Mouse (Mus musculus) heart, postnatal 0 days (tissue): ENCODE measurements around the gene Dand5. TPM values are rescaled to one million over a fixed set of nuclear protein-coding genes. Genes with fewer than 3 reads are reported as not detected.

Experiments
- ATAC-seq: fragments of 200-750 bp; cut with Nextera tagmentation; 2 replicates; pipeline ENCODE4 v1.8.0; 2017; ENCODE audit warnings: low read depth, moderate number of reproducible peaks, moderate library complexity; ENCODE audit not compliant: insufficient read depth
- DNase-seq: peaks from one replicate; pipeline ENCODE4 v3.0.0-alpha.2; 2016; ENCODE audit warnings: low spot score
- H3K27ac ChIP-seq: fragments of 300-500 bp; sonication (generic); 2 replicates; pipeline ENCODE4 v1.5.1; 2014; ENCODE audit warnings: low read depth, mild to moderate bottlenecking
- H3K27me3 ChIP-seq: fragments of 300-500 bp; sonication (generic); 2 replicates; pipeline ENCODE4 v1.6.1; 2014; ENCODE audit warnings: low read length, mixed read lengths; ENCODE audit not compliant: control insufficient read depth, insufficient read depth
- H3K36me3 ChIP-seq: fragments of 300-500 bp; sonication (generic); replicated peaks from 2 replicates; pipeline ENCODE4 v1.6.1; 2014; ENCODE audit warnings: low read length, mixed read lengths; ENCODE audit not compliant: control insufficient read depth, insufficient read depth
- H3K4me1 ChIP-seq: fragments of 300-500 bp; sonication (generic); 2 replicates; pipeline ENCODE4 v1.6.1; 2014; ENCODE audit warnings: antibody characterized with exemption; ENCODE audit not compliant: control insufficient read depth, insufficient read depth
- H3K4me2 ChIP-seq: fragments of 300-500 bp; sonication (generic); 2 replicates; pipeline ENCODE4 v1.6.1; 2014; ENCODE audit warnings: low read depth, mild to moderate bottlenecking, low read length, moderate library complexity
- H3K4me3 ChIP-seq: fragments of 300-500 bp; sonication (generic); 2 replicates; pipeline ENCODE4 v1.5.1; 2014; ENCODE audit warnings: low read depth, low read length
- H3K9ac ChIP-seq: fragments of 300-500 bp; sonication (generic); replicated peaks from 2 replicates; pipeline ENCODE4 v1.6.1; 2014; ENCODE audit warnings: low read depth, low read length, mixed read lengths
- H3K9me3 ChIP-seq: fragments of 300-500 bp; sonication (generic); replicated peaks from 2 replicates; pipeline ENCODE4 v1.6.1; 2016; ENCODE audit warnings: low read length; ENCODE audit not compliant: control insufficient read depth
- CTCF ChIP-seq: IDR thresholded peaks from 2 replicates; pipeline ENCODE4 v1.5.1; 2016; ENCODE audit warnings: antibody characterized with exemption, control low read depth, low read depth
- EP300 ChIP-seq: IDR thresholded peaks from 2 replicates; pipeline ENCODE4 v1.6.1; 2016; ENCODE audit warnings: antibody characterized with exemption, low read depth
- WGBS: fragments of 180-500 bp; shearing (Covaris S2); extraction: QIAGEN DNeasy Blood & Tissue Kit; methylation state at CpG from one replicate; pipeline ENCODE4 v1.1.7; 2014; 5-methylcytosine and 5-hydroxymethylcytosine counted together
- polyA plus RNA-seq: library from polyadenylated mRNA; unstranded; fragments of >200 nt; fragmentation: Nextera tagmentation; extraction: Ambion mirVana; gene quantifications from 2 replicates; pipeline ENCODE4 v1.2.1, GENCODE M21; 2015
- total RNA-seq: library from RNA; depleted of rRNA; stranded (reverse); fragments of >200 nt; gene quantifications from 2 replicates; pipeline ENCODE4 v1.2.3, GENCODE M21; 2014; ENCODE audit warnings: low replicate concordance

The Dand5 gene
- total and polyA plus RNA-seq, 2 experiments from 2014 or later = 6.2 to 15.4 TPM

GRCm38 (mm10) chr8:84771000-84771687 lies 51.5 kb downstream of the Dand5 start:
- DNase-seq (no peak), ATAC-seq (no peak)
- H3K4me2 ChIP-seq = no peak overlapping the region
- peaks cover 19% of the 10 kb centered on the region for H3K36me3 ChIP-seq
- no peak overlapping the region for H3K27ac ChIP-seq
- H3K4me3 ChIP-seq = no peak overlapping the region
- H3K27me3 ChIP-seq = peaks cover 10% of the 10 kb centered on the region
- no peaks in the 10 kb centered on the region for H3K9me3 ChIP-seq
- WGBS = 66% methylated on average over 5 of the region's 5 CpGs
- TF ChIP-seq EP300 = no peak
- no peak for TF ChIP-seq CTCF
- H3K9ac ChIP-seq = no peak overlapping the region
- peaks cover 17% of the 10 kb centered on the region; the same call in 1 of the 2 replicates for H3K4me1 ChIP-seq

GRCm38 (mm10) chr8:84770100-84770953 lies 52.3 kb downstream of the Dand5 start:
- no peak overlapping the region for H3K9ac ChIP-seq
- no peak for DNase-seq
- H3K4me3 ChIP-seq = no peak overlapping the region
- H3K27ac ChIP-seq = no peak overlapping the region
- WGBS = 67% methylated on average over 12 of the region's 12 CpGs
- TF ChIP-seq CTCF = no peak
- TF ChIP-seq EP300 = no peak
- H3K36me3 ChIP-seq = peaks cover 19% of the 10 kb centered on the region
- no peak overlapping the region; the same call in 1 of the 2 replicates for H3K4me2 ChIP-seq
- no peaks in the 10 kb centered on the region for H3K9me3 ChIP-seq
- ATAC-seq = no peak
- H3K27me3 ChIP-seq = peaks cover 5% of the 10 kb centered on the region; the same call in 1 of the 2 replicates
- H3K4me1 ChIP-seq = peaks cover 9% of the 10 kb centered on the region; the same call in 1 of the 2 replicates

- WGBS = 89% methylated on average over 8 of the region's 8 CpGs
- H3K9me3 ChIP-seq = no peaks in the 10 kb centered on the region
- 0 out of 2 replicates have a peak, but pooled peaks cover 7% of the 10 kb centered on the region for H3K4me1 ChIP-seq
- H3K36me3 ChIP-seq = peaks cover 19% of the 10 kb centered on the region
- TF ChIP-seq CTCF = no peak
- no peak for TF ChIP-seq EP300
- H3K27ac ChIP-seq = no peak overlapping the region
- H3K4me3 ChIP-seq = no peak overlapping the region
- no peak overlapping the region for H3K9ac ChIP-seq
- DNase-seq (no peak), ATAC-seq (no peak)
- peaks cover 5% of the 10 kb centered on the region; the same call in 1 of the 2 replicates for H3K27me3 ChIP-seq
- H3K4me2 ChIP-seq = no peak overlapping the region
Measured at GRCm38 (mm10) chr8:84769324-84769723, 53.3 kb downstream of the Dand5 start.

GRCm38 (mm10) chr8:84768343-84769095 lies 54.1 kb downstream of the Dand5 start:
- H3K4me2 ChIP-seq = no peak overlapping the region
- ATAC-seq (no peak), DNase-seq (no peak)
- TF ChIP-seq CTCF (no peak), EP300 (no peak)
- H3K27me3 ChIP-seq = peaks cover 5% of the 10 kb centered on the region; the same call in 1 of the 2 replicates
- no peak overlapping the region for H3K4me3 ChIP-seq
- 88% methylated on average over 14 of the region's 14 CpGs for WGBS
- peaks cover 19% of the 10 kb centered on the region for H3K36me3 ChIP-seq
- no peak overlapping the region for H3K9ac ChIP-seq
- no peak overlapping the region for H3K27ac ChIP-seq
- no peaks in the 10 kb centered on the region for H3K9me3 ChIP-seq
- 0 out of 2 replicates have a peak, but pooled peaks cover 7% of the 10 kb centered on the region for H3K4me1 ChIP-seq

GRCm38 (mm10) chr8:84767221-84767620 lies 55.4 kb downstream of the Dand5 start:
- Histone ChIP-seq H3K9me3 (no peaks in the 10 kb centered on the region), H3K27ac (no peak overlapping the region), H3K36me3 (peaks cover 19% of the 10 kb centered on the region), H3K27me3 (no peaks in the 10 kb centered on the region; the same call in 1 of the 2 replicates), H3K4me1 (0 out of 2 replicates have a peak, but pooled peaks cover 3% of the 10 kb centered on the region), H3K9ac (no peak overlapping the region), H3K4me2 (no peak overlapping the region), H3K4me3 (no peak overlapping the region)
- TF ChIP-seq EP300 = no peak
- no peak for TF ChIP-seq CTCF
- ATAC-seq (no peak), DNase-seq (no peak)
- 86% methylated on average over 10 of the region's 10 CpGs for WGBS
